Mouse (Mus musculus): Measurements from ENCODE around the gene Cdt1. TPM values are rescaled to one million over a fixed set of nuclear protein-coding genes. Genes with fewer than 3 reads are reported as not detected.

The Cdt1 gene
- polyA plus RNA-seq, 1 experiment from 2014 or later = 50.3 TPM

DNA sequence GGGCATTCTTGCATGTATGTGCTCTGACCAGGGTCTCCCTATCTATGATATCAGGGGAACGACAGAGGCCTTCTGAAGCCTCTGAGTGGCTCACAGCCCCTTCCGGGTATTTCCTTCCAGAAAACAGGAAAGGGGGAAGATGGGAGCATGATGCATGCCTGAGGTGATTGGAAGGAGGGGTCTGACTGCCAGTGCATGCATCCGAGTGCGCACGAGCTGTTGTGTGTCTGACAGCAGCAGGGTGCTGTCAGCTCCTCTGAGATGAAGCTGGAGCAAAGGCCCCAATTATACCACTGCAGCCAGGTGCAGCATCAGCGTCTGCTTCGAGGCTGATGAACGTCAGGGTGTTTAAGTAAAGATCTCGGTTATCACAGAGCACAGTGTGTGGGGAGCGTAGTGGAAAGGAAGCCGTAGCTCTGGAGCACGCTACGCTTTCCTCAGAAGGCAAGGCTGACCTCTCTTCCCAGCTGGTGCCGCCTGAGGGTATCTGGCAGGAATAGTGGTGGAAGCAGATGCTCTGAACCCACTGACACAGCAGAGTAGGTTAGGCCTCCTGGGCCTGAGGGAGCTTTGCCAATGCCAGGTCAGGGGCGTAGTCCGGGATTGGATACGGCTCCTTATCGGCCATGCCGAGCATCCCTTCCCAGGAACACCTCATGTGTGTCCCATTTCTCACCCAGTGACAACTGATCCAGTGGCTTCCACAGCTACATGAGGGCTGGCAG lies 26.1 kb downstream of the Cdt1 start:
- no peaks in the 10 kb centered on the region for H3K27me3 ChIP-seq (ENCODE audit: insufficient read depth, low read length)
- H3K4me3 ChIP-seq (ENCODE audit: low read depth, low read length) = no peak overlapping the region
- no peak overlapping the region for H3K27ac ChIP-seq (ENCODE audit: low read depth)
- ATAC-seq (ENCODE audit: insufficient read depth) (no peak), DNase-seq (no peak)
- no peak for TF ChIP-seq CTCF (IDR thresholded peaks at IDR 0.05; ENCODE audit: low read depth)
- H3K9ac ChIP-seq = no peak overlapping the region
- H3K4me2 ChIP-seq = no peak overlapping the region
- no peaks in the 10 kb centered on the region for H3K4me1 ChIP-seq (ENCODE audit: insufficient read depth)
- H3K36me3 ChIP-seq (ENCODE audit: insufficient read depth) = 0 out of 2 replicates have a peak, but pooled peaks cover 3% of the 10 kb centered on the region
- WGBS = 67% methylated on average over 19 of the region's 19 CpGs
- H3K9me3 ChIP-seq (ENCODE audit: low read depth, low read length) = no peaks in the 10 kb centered on the region

DNA sequence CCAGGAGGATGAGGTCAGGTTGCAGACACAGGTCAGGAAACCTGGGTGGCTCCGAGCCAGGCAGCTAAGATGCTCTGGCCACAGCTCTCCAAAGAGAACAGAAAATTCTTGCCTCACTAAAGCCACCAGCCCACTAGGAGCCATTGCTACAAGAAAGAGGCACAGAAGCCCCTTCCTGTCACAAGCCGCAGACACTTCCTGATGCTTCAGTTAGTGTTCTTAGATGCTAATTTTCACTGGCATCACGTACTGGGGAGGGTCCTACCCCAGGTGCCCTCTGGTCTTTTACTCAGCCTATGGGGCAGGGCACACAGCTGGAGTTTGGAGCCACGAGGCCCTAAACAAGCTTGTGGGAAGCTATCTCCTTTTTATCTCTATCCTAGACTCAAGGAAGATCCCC lies 28.2 kb downstream of the Cdt1 start:
- Histone ChIP-seq H3K27me3 (ENCODE audit: insufficient read depth, low read length) (no peaks in the 10 kb centered on the region), H3K4me1 (ENCODE audit: insufficient read depth) (no peaks in the 10 kb centered on the region), H3K4me2 (no peak overlapping the region), H3K27ac (ENCODE audit: low read depth) (no peak overlapping the region), H3K9ac (no peak overlapping the region), H3K4me3 (ENCODE audit: low read depth, low read length) (no peak overlapping the region), H3K36me3 (ENCODE audit: insufficient read depth) (0 out of 2 replicates have a peak, but pooled peaks cover 3% of the 10 kb centered on the region), H3K9me3 (ENCODE audit: low read depth, low read length) (no peaks in the 10 kb centered on the region)
- DNase-seq (no peak), ATAC-seq (ENCODE audit: insufficient read depth) (no peak)
- no peak for TF ChIP-seq CTCF (IDR thresholded peaks at IDR 0.05; ENCODE audit: low read depth)
- 38% methylated on average over 4 of the region's 4 CpGs for WGBS

DNA sequence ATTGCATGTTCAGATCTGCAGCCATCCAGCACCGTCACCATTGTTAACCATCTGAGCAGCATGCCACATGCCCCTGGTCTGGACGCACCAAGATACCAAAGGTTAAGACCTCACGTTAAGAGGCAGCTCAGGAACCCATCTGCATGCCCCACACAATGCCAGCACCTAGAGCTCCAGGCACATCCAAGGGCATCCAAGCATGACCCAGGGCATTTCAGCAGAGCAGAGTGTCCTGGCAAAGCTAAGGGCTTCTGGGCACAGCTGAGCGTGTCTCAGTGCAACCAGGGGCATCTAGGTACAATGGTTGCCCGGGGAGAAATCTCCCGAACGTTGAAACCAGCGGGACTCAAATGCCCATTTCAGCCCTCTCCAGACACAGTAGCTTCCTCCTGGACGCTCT lies 32.9 kb downstream of the Cdt1 start:
- 88% methylated on average over 9 of the region's 9 CpGs for WGBS
- Histone ChIP-seq H3K36me3 (ENCODE audit: insufficient read depth) (0 out of 2 replicates have a peak, but pooled peaks cover 3% of the 10 kb centered on the region), H3K4me3 (ENCODE audit: low read depth, low read length) (no peak overlapping the region), H3K4me1 (ENCODE audit: insufficient read depth) (no peaks in the 10 kb centered on the region), H3K9me3 (ENCODE audit: low read depth, low read length) (no peaks in the 10 kb centered on the region), H3K4me2 (no peak overlapping the region), H3K27me3 (ENCODE audit: insufficient read depth, low read length) (no peaks in the 10 kb centered on the region), H3K27ac (ENCODE audit: low read depth) (no peak overlapping the region), H3K9ac (no peak overlapping the region)
- DNase-seq (no peak), ATAC-seq (ENCODE audit: insufficient read depth) (no peak)
- no peak for TF ChIP-seq CTCF (IDR thresholded peaks at IDR 0.05; ENCODE audit: low read depth)

- Histone ChIP-seq H3K36me3 (ENCODE audit: insufficient read depth) (no peaks in the 10 kb centered on the region), H3K4me3 (ENCODE audit: low read depth, low read length) (no peak overlapping the region), H3K27me3 (ENCODE audit: insufficient read depth, low read length) (no peaks in the 10 kb centered on the region), H3K27ac (ENCODE audit: low read depth) (no peak overlapping the region), H3K4me2 (no peak overlapping the region), H3K4me1 (ENCODE audit: insufficient read depth) (no peaks in the 10 kb centered on the region), H3K9ac (no peak overlapping the region), H3K9me3 (ENCODE audit: low read depth, low read length) (no peaks in the 10 kb centered on the region)
- no peak for TF ChIP-seq CTCF (IDR thresholded peaks at IDR 0.05; ENCODE audit: low read depth)
- DNase-seq = no peak
- WGBS = 48% methylated on average over 1 of the region's 1 CpGs
- ATAC-seq (ENCODE audit: insufficient read depth) = no peak
These were observed 36.8 kb downstream of the Cdt1 start for GRCm38 (mm10) chr8:122604640-122605039.

GRCm38 (mm10) chr8:122605367-122605766 lies 37.6 kb downstream of the Cdt1 start:
- no peak overlapping the region for H3K9ac ChIP-seq
- DNase-seq (no peak), ATAC-seq (ENCODE audit: insufficient read depth) (no peak)
- no peaks in the 10 kb centered on the region for H3K36me3 ChIP-seq (ENCODE audit: insufficient read depth)
- H3K4me3 ChIP-seq (ENCODE audit: low read depth, low read length) = no peak overlapping the region
- H3K27me3 ChIP-seq (ENCODE audit: insufficient read depth, low read length) = no peaks in the 10 kb centered on the region
- H3K27ac ChIP-seq (ENCODE audit: low read depth) = no peak overlapping the region
- no peak overlapping the region for H3K4me2 ChIP-seq
- 71% methylated on average over 4 of the region's 4 CpGs for WGBS
- H3K4me1 ChIP-seq (ENCODE audit: insufficient read depth) = no peaks in the 10 kb centered on the region
- H3K9me3 ChIP-seq (ENCODE audit: low read depth, low read length) = no peaks in the 10 kb centered on the region
- TF ChIP-seq CTCF (IDR thresholded peaks at IDR 0.05; ENCODE audit: low read depth) = no peak

GRCm38 (mm10) chr8:122606810-122607209 lies 39.0 kb downstream of the Cdt1 start:
- no peak for TF ChIP-seq CTCF (IDR thresholded peaks at IDR 0.05; ENCODE audit: low read depth)
- H3K4me3 ChIP-seq (ENCODE audit: low read depth, low read length) = no peak overlapping the region
- H3K4me1 ChIP-seq (ENCODE audit: insufficient read depth) = peaks cover 3% of the 10 kb centered on the region; the same call in 1 of the 2 replicates
- ATAC-seq (ENCODE audit: insufficient read depth) = no peak
- no peak overlapping the region for H3K4me2 ChIP-seq
- DNase-seq = no peak
- H3K27me3 ChIP-seq (ENCODE audit: insufficient read depth, low read length) = no peaks in the 10 kb centered on the region
- no peak overlapping the region for H3K27ac ChIP-seq (ENCODE audit: low read depth)
- H3K36me3 ChIP-seq (ENCODE audit: insufficient read depth) = no peaks in the 10 kb centered on the region
- no peaks in the 10 kb centered on the region for H3K9me3 ChIP-seq (ENCODE audit: low read depth, low read length)
- 80% methylated on average over 11 of the region's 12 CpGs for WGBS
- H3K9ac ChIP-seq = no peak overlapping the region

DNA sequence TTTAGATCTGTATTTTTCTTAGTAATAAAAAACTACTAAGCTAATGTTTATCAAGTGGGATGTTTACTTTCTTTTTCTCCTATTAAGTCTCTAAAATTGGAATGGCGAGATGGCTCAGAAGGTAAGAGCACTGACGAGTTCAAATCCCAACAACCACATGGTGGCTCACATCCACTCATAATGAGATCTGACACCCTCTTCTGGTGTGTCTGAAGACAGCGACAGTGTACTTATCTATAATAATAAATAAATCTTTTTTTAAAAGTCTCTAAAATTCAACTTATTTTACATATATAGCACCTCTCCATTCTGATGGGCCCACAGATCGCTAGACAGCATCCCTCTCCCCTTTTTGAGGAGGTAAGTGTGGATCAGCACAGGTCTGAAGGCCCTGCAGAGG lies 42.4 kb downstream of the Cdt1 start:
- DNase-seq = no peak
- Histone ChIP-seq H3K4me3 (ENCODE audit: low read depth, low read length) (peak overlapping the region; percentile 71; the same call in 1 of the 2 replicates), H3K4me2 (peak overlapping the region; percentile 85), H3K36me3 (ENCODE audit: insufficient read depth) (0 out of 2 replicates have a peak, but pooled peaks cover 5% of the 10 kb centered on the region), H3K4me1 (ENCODE audit: insufficient read depth) (peaks cover 8% of the 10 kb centered on the region; the same call in 1 of the 2 replicates), H3K27me3 (ENCODE audit: insufficient read depth, low read length) (no peaks in the 10 kb centered on the region), H3K27ac (ENCODE audit: low read depth) (no peak overlapping the region), H3K9me3 (ENCODE audit: low read depth, low read length) (no peaks in the 10 kb centered on the region), H3K9ac (no peak overlapping the region)
- ATAC-seq (ENCODE audit: insufficient read depth) = no peak
- 50% methylated on average over 4 of the region's 4 CpGs for WGBS
- no peak for TF ChIP-seq CTCF (IDR thresholded peaks at IDR 0.05; ENCODE audit: low read depth)

Data from lung, embryonic 14.5 days (tissue).